Mouse (Mus musculus) MEL (cell line): ENCODE results near the gene Tmem91.
A peak's percentile ranks its signal among the peaks of the same experiment; 100 is the strongest.

Experiments
- CTCF ChIP-seq, 3 experiments: IDR thresholded peaks in 2 of 3; conservative IDR thresholded peaks in 1 of 3; 2 replicates each; pipeline ENCODE4 v1.5.1; 2011 to 2012; ENCODE audit warnings: low read length in 3 of 3, low read depth in 2 of 3, mild to moderate bottlenecking in 2 of 3, improper control_type of control experiment in 1 of 3, inconsistent platforms in 1 of 3, mixed read lengths in 1 of 3, moderate library complexity in 1 of 3; ENCODE audit not compliant: control insufficient read depth in 1 of 3, insufficient read depth in 1 of 3, poor library complexity in 1 of 3, severe bottlenecking in 1 of 3
- EP300 ChIP-seq, 2 experiments: IDR thresholded peaks; 2 replicates each; pipeline ENCODE4 v1.6.1; 2011; ENCODE audit warnings: improper control_type of control experiment in 2 of 2, low read length in 2 of 2, low read depth in 1 of 2, mild to moderate bottlenecking in 1 of 2
- MAZ ChIP-seq: IDR thresholded peaks from 2 replicates; pipeline ENCODE4 v1.6.1; 2012; ENCODE audit warnings: low read depth, mild to moderate bottlenecking, inconsistent platforms, low read length, improper control_type of control experiment
- POLR2A ChIP-seq, 2 experiments: IDR thresholded peaks; 2 replicates each; pipeline ENCODE4 v1.6.1; 2011 to 2012; ENCODE audit warnings: low read length in 2 of 2, mild to moderate bottlenecking in 2 of 2, control low read depth in 1 of 2, improper control_type of control experiment in 1 of 2, low read depth in 1 of 2, moderate library complexity in 1 of 2; ENCODE audit not compliant: control insufficient read depth in 1 of 2, insufficient read depth in 1 of 2, poor library complexity in 1 of 2

- TF ChIP-seq POLR2A (IDR thresholded peaks at IDR 0.05; ENCODE audit: control insufficient read depth in 1 of 2, insufficient read depth in 1 of 2, low read depth in 1 of 2, low read length in 2 of 2, poor library complexity in 1 of 2) (0 out of 4 replicates have a peak, but pooled peaks of 1 of the 2 experiments have one; percentile 5), MAZ (no peak), EP300 (IDR thresholded peaks at IDR 0.05; ENCODE audit: low read depth in 1 of 2, low read length in 2 of 2) (no peak), CTCF (IDR thresholded peaks at IDR 0.05 in 2 of 3, conservative IDR thresholded peaks at IDR 0.05 in 1 of 3; ENCODE audit: control insufficient read depth in 1 of 3, insufficient read depth in 1 of 3, low read depth in 2 of 3, low read length in 3 of 3, poor library complexity in 1 of 3, severe bottlenecking in 1 of 3) (no peak)
These were observed 669 bp downstream of the Tmem91 start for GRCm38 (mm10) chr7:25674297-25674696.
